Mouse (Mus musculus): ENCODE measurements around the gene Ttc9c. TPM values are rescaled to one million over a fixed set of nuclear protein-coding genes. Genes with fewer than 3 reads are reported as not detected.

Ttc9c gene
- polyA plus RNA-seq, 1 experiment from 2014 or later = 47.6 TPM

DNA sequence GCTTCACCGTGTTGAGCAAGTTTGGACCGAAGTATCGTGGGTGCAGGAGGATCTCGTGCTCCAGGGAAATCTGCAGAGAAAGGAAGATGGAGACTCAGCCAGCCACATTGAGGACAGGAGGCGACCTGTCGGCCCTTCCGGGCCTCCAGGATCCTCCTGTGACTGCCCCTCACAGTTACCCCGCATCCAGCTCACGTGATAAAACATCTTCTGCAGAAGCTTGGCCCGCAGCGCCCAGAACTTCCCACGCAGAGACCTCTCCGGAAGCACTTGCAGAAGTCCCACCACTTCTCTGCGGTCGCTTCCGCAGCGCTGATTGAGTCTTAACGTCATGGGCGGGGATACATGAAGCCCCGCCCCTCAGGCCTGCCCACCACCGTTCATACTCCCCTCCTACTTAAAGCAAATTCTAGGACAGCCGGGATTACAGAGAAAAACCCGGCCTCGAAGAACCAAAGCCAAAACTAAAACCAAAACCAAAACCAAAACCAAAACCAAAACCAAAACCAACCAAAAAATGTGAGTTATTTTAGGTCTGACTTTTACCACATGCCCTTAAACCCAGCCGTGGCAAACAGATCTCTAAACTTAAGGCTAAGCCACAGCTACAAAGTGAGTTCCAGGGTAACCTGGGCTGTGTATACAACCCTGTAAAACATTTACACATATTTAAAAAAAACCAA is 20.7 kb downstream of the Ttc9c start, which contains the start of gene Polr2g:
Gene Polr2g (minus strand): TSS at position 314 of the 683 bp plus-strand sequence.
- Histone ChIP-seq H3K27me3 (no peaks in the 10 kb centered on the region), H3K4me1 (replicated peaks) (peaks cover 30% of the 10 kb centered on the region), H3K4me2 (peak within 1 kb of the TSS; percentile 94), H3K9ac (peak within 1 kb of the TSS; percentile 84), H3K27ac (replicated peaks) (peak within 1 kb of the TSS; percentile 71), H3K36me3 (peaks cover 27% of the 10 kb centered on the region), H3K9me3 (no peaks in the 10 kb centered on the region), H3K4me3 (peak within 1 kb of the TSS; percentile 80)
- WGBS = 1% methylated on average over 25 of the region's 25 CpGs
- ATAC-seq (ENCODE audit: low read depth) = peak; percentile 70

DNA sequence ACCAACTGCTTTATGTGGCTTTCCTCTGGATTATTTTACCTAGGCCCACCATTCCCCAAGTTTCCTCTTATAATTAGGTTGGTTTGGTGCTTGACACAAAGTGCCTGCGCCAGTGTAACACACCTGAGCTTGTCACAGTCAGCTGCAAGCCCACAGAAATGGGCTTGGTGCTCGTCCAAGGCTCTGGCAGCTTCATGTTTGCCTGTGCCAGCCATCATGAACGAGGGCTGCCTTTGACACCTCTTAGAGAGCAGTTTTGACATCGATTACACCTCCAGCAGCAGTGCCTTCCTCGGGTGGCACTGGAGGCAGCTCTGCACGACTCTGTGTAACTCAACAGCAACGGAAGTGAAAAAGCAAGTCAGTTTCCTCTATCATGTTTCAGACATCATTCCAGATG is 29.0 kb downstream of the Ttc9c start:
- no peak overlapping the region for H3K9ac ChIP-seq
- no peak overlapping the region for H3K4me2 ChIP-seq
- H3K9me3 ChIP-seq = no peaks in the 10 kb centered on the region
- no peaks in the 10 kb centered on the region for H3K27me3 ChIP-seq
- H3K4me1 ChIP-seq (replicated peaks) = peaks cover 21% of the 10 kb centered on the region
- no peak for ATAC-seq (ENCODE audit: low read depth)
- H3K4me3 ChIP-seq = no peak overlapping the region
- WGBS = 81% methylated on average over 7 of the region's 7 CpGs
- peaks cover 37% of the 10 kb centered on the region for H3K36me3 ChIP-seq
- H3K27ac ChIP-seq (replicated peaks) = no peak overlapping the region

DNA sequence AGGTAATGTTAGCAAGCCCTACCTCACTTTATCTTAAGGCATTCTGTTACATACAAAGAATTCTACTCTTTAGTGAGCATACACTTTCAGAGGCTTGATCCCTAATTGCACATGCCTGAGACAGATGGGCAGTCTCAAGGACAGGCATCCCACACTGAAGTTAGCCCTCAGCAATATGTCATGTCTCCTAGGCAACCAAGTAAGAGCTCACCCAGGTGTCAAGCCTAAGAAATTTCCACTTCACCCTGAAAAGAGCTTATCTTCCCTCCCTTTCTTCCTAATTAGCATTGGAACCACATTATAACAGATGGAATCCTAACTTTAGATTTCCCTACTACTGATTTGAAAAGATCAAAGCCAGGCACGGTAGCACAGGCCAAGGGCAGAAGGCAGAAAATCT is 30.0 kb downstream of the Ttc9c start:
- peaks cover 27% of the 10 kb centered on the region for H3K36me3 ChIP-seq
- H3K9ac ChIP-seq = peak overlapping the region; percentile 38; the same call in 1 of the 2 replicates
- peaks cover 22% of the 10 kb centered on the region for H3K4me1 ChIP-seq (replicated peaks)
- 0 out of 2 replicates have a peak overlapping the region, but pooled peaks have one; percentile 19 for H3K27ac ChIP-seq (replicated peaks)
- 62% methylated on average over 1 of the region's 1 CpGs for WGBS
- H3K27me3 ChIP-seq = no peaks in the 10 kb centered on the region
- no peak overlapping the region for H3K4me2 ChIP-seq
- no peak for ATAC-seq (ENCODE audit: low read depth)
- no peak overlapping the region for H3K4me3 ChIP-seq
- H3K9me3 ChIP-seq = no peaks in the 10 kb centered on the region

DNA sequence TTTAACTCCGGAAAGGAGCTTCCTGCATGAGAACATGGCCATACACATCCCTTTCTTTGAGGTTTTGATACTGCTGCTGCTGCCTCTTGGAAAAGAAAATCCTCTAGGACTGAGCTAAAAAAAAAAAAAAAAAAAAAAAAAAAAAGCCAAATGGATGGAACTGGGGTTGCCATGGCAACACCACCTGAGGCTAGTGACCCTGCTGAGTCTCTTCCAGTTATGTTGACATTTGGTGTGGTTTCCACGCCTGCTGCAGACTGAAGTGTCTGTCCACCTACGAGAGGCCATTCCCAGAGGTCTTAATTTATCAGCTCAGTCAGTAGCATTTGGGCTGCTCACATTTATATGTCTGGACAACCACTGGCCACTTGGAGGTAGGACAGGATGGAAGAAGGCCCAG is 30.6 kb downstream of the Ttc9c start:
- 23% methylated on average over 3 of the region's 3 CpGs for WGBS
- Histone ChIP-seq H3K9me3 (no peaks in the 10 kb centered on the region), H3K9ac (peak overlapping the region; percentile 38; the same call in 1 of the 2 replicates)

DNA sequence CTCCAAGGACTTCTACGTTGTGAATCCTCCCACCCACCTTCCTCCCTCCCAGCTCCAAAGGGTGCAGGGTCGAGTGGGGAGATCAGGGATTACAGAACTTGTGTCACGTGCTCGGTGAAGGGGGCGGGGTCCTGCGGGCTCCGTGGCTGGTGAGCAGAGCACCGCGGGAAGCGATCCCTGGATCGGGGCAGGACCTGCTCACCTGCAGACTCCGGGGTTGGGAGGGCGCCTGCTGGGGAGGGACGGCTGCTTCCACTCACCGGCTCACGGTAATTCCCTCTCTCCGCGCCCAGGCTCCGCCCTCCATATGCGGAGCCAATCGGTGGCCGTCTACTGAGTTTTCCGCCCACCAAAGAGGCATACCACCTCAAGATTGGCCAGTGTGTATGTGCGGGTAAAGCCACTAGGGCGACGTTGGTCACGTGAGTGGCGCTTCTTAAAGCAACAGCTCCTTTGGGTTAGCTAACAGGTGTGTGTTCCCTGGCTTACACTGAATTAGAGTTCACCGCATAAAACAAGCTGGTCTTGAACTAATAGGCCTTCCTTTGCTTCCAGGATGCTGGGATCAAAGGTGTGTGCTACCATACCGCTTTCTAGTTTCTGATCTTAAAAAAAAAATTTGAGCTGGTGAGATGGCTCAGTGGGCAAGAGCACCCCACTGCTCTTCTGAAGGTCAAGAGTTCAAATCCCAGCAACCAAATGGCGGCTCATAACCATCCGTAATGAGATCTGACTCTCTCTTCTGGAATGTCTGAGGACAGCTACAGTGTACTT is 32.9 kb downstream of the Ttc9c start, which contains the start of gene Taf6l:
Gene Taf6l (minus strand): TSS at position 410 of the 774 bp plus-strand sequence.
- peak; percentile 100 for ATAC-seq (ENCODE audit: low read depth)
- Histone ChIP-seq H3K4me1 (replicated peaks) (peaks cover 22% of the 10 kb centered on the region), H3K9ac (peak within 1 kb of the TSS; percentile 77), H3K27me3 (no peaks in the 10 kb centered on the region), H3K4me2 (peak within 1 kb of the TSS; percentile 65), H3K9me3 (no peaks in the 10 kb centered on the region), H3K27ac (replicated peaks) (peak within 1 kb of the TSS; percentile 76), H3K4me3 (peak within 1 kb of the TSS; percentile 69), H3K36me3 (peaks cover 33% of the 10 kb centered on the region)
- under 1% methylated on average over 32 of the region's 32 CpGs for WGBS

More for the DNA sequence above, 30.6 kb downstream of the Ttc9c start:
- H3K4me1 ChIP-seq (replicated peaks) = peaks cover 22% of the 10 kb centered on the region
- H3K27me3 ChIP-seq = no peaks in the 10 kb centered on the region
- H3K36me3 ChIP-seq = peaks cover 26% of the 10 kb centered on the region
- ATAC-seq (ENCODE audit: low read depth) = no peak
- H3K27ac ChIP-seq (replicated peaks) = 0 out of 2 replicates have a peak overlapping the region, but pooled peaks have one; percentile 19
- H3K4me3 ChIP-seq = no peak overlapping the region
- no peak overlapping the region for H3K4me2 ChIP-seq

DNA sequence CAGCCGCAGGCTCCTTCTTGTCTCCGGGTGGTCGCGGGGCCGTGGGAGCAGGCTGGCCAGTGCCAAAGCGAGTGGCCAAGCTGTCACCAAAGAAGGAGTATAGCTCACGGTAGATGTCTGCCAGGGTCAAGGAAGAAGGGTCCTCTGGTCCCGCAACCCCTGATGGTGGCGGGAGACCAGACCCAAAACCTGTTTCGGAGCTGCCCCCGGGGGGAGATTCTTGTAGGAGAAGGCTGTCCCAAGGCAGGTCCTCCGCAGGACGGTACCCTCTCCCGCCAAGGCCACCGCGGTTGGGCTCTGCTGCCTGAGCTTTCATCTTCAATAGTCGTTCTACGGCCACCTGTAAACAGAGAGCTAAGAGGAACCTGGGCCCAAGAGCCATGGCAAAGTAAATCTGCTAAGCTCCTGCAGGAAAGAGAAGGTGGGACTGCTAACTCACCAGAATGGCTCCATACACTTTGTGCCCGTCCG is 44.1 kb downstream of the Ttc9c start:
- Histone ChIP-seq H3K4me2 (peak overlapping the region; percentile 99), H3K4me3 (peak overlapping the region; percentile 69), H3K27ac (replicated peaks) (peak overlapping the region; percentile 99), H3K9ac (peak overlapping the region; percentile 98), H3K9me3 (no peaks in the 10 kb centered on the region), H3K27me3 (no peaks in the 10 kb centered on the region), H3K4me1 (replicated peaks) (peaks cover 44% of the 10 kb centered on the region), H3K36me3 (peaks cover 41% of the 10 kb centered on the region)
- WGBS = 8% methylated on average over 20 of the region's 20 CpGs
- peak; percentile 37 for ATAC-seq (ENCODE audit: low read depth)

DNA sequence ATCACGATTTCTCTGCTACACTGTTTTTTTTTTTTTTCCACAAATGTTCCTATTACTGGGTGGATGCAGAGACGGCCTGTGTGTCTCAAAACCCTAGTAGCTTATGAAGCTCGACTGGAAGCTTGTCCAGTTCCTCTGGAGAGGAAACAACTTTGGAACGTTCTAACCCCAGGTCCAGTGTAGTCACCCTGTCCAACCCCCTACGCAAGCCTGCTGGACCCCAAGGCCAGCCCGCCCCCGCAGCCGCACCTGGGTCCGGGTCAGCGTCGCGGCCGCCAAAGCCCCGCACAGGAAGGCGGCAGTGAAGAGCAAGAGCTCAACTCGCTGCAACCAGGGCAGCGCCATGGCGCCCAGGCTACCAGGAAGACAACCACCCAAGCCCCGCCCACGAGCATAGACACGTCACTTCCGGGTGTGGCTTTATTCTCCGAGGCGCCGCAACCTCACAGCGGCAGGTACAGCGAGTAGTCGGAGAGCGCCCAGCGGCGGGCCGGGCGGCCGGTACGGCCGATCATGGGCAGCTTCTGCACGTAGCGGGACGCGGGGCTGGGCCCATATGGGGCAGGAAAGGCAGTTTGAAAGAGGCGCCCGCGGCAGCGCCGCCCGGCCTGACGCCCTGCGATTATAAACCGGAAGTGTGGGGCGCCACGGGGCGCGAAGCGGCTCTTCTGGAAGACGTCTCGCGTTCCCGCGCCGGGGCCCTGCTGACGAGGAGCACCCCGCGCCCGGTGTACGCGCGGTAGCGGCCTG is 44.9 kb downstream of the Ttc9c start, which contains the start of gene Tmem179b:
Gene Tmem179b (minus strand): TSS at position 382 of the 750 bp plus-strand sequence.
- peak within 1 kb of the TSS; percentile 99 for H3K4me2 ChIP-seq
- no peaks in the 10 kb centered on the region for H3K27me3 ChIP-seq
- H3K9me3 ChIP-seq = no peaks in the 10 kb centered on the region
- H3K4me1 ChIP-seq (replicated peaks) = peaks cover 44% of the 10 kb centered on the region
- peak; percentile 94 for ATAC-seq (ENCODE audit: low read depth)
- peaks cover 44% of the 10 kb centered on the region for H3K36me3 ChIP-seq
- H3K4me3 ChIP-seq = peak within 1 kb of the TSS; percentile 69
- peak within 1 kb of the TSS; percentile 98 for H3K9ac ChIP-seq
- WGBS = under 1% methylated on average over 68 of the region's 68 CpGs
- peak within 1 kb of the TSS; percentile 99 for H3K27ac ChIP-seq (replicated peaks)

DNA sequence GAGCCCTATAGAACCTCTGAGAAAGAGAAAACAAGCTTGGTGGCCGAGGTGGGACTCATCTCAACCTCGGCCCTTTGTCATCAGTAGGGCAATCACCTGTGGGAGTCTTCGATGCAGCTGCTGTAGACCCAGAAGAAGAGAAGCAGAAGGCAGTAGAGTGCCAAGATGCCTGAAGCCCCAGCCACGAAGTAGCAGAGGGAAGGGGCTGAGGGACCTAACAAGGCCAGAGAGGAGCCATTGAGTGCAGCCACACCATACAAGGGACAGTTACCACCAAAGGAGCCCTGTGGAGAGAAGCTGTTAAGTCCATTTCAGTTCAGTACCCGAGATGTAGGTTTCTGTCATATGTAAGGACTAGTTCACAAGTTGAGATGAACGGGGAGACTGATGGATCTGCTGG is 45.7 kb downstream of the Ttc9c start:
- 62% methylated on average over 6 of the region's 6 CpGs for WGBS
- Histone ChIP-seq H3K9ac (peak overlapping the region; percentile 98), H3K4me2 (peak overlapping the region; percentile 99), H3K4me1 (replicated peaks) (peaks cover 44% of the 10 kb centered on the region), H3K9me3 (no peaks in the 10 kb centered on the region), H3K27ac (replicated peaks) (peak overlapping the region; percentile 99), H3K36me3 (peaks cover 47% of the 10 kb centered on the region), H3K4me3 (peak overlapping the region; percentile 69), H3K27me3 (no peaks in the 10 kb centered on the region)
- no peak for ATAC-seq (ENCODE audit: low read depth)

DNA sequence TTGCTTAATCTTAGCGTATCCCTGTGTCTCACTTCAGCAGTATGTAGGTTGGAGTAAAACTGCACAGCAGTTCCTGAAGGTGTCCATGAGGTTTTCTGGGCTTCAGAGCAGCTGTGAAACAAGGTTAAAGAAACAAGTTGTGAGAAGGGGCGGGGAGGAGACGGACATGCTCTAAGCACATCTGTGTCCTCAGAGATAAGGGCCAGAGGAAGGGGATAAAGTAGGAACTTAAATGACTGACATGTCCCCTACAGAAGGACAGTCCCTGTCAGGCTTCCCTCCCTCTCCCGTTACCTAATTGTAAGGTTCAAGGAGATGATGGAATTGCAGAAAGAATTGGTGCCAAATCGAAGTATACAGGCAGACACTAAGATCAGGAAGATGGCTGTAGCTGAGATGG is 46.1 kb downstream of the Ttc9c start:
- no peak overlapping the region for H3K27ac ChIP-seq (replicated peaks)
- H3K4me2 ChIP-seq = peak overlapping the region; percentile 99
- peaks cover 44% of the 10 kb centered on the region for H3K4me1 ChIP-seq (replicated peaks)
- peak overlapping the region; percentile 98; the same call in 1 of the 2 replicates for H3K9ac ChIP-seq
- no peak for ATAC-seq (ENCODE audit: low read depth)
- peaks cover 47% of the 10 kb centered on the region for H3K36me3 ChIP-seq
- H3K4me3 ChIP-seq = peak overlapping the region; percentile 69
- H3K9me3 ChIP-seq = no peaks in the 10 kb centered on the region
- no peaks in the 10 kb centered on the region for H3K27me3 ChIP-seq
- WGBS = 91% methylated on average over 5 of the region's 5 CpGs

DNA sequence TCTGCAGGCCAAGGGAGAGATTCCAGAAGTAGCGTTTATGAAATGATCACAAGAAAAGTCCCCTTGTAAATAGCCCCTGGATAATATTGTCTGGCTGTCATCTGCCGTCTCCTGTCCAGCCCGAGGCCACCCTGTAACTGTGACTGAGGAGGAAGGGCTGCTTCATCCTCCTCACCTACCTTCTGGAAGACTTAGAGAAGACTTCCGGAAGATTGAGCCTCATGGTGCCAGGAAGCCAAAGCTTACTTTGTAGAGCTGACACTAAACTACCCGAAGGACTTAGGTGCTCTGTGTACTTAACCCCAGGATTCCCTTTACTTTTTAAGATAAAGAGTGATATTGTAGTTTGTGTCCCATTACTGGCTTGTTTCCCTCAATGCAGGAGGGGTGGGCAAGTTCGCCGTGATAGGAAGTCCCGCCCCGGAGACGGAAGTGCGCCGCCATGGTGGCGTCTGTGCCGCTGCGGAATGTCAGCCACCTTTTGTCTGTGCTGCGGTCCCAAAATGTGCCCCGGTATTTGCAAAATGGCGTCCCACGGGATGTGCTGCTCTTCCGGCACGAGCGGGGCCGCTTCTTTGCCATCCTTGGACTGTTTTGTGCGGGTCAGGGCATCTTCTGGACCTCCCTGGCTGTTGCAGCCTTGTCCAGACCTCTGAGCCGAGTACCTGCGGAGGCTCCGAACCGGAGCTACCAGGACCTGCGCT is 48.4 kb downstream of the Ttc9c start, which contains the start of gene Tmem223:
Gene Tmem223 (plus strand): TSS at position 430 of the 704 bp plus-strand sequence.
- peaks cover 64% of the 10 kb centered on the region for H3K36me3 ChIP-seq
- peak; percentile 45; the same call in 1 of the 2 replicates for ATAC-seq (ENCODE audit: low read depth)

DNA sequence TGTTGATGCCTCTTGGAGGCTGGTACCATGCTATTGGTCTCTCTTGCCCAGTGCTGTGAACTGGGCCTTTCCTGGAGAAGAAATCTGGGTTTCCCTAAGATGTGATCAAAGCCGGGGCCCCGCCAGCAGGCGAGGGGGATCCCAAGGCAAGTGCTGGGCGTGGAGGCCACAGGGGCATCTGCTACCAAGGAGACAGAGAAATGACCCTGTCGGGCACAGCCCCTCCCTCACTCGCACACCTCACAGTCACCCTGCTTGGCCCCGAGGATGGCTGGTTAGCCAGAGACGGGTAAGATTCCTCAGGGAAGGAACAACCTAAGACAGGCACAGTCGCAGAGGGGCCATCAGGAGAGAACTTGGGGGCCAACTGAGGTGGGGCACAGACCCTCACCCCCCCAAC is 53.6 kb downstream of the Ttc9c start:
- Histone ChIP-seq H3K4me1 (replicated peaks) (peaks cover 5% of the 10 kb centered on the region), H3K27me3 (no peaks in the 10 kb centered on the region), H3K9ac (no peak overlapping the region), H3K27ac (replicated peaks) (no peak overlapping the region), H3K9me3 (no peaks in the 10 kb centered on the region), H3K36me3 (peaks cover 88% of the 10 kb centered on the region), H3K4me2 (no peak overlapping the region), H3K4me3 (no peak overlapping the region)
- 97% methylated on average over 9 of the region's 9 CpGs for WGBS
- no peak for ATAC-seq (ENCODE audit: low read depth)

More for the DNA sequence above, 48.4 kb downstream of the Ttc9c start, which contains the start of gene Tmem223:
- H3K4me3 ChIP-seq = peak within 1 kb of the TSS; percentile 80
- H3K27ac ChIP-seq (replicated peaks) = peak within 1 kb of the TSS; percentile 93
- 21% methylated on average over 29 of the region's 29 CpGs for WGBS
- no peaks in the 10 kb centered on the region for H3K27me3 ChIP-seq
- H3K4me1 ChIP-seq (replicated peaks) = peaks cover 40% of the 10 kb centered on the region
- H3K9me3 ChIP-seq = no peaks in the 10 kb centered on the region
- peak within 1 kb of the TSS; percentile 72 for H3K4me2 ChIP-seq
- H3K9ac ChIP-seq = peak within 1 kb of the TSS; percentile 97
